Mouse (Mus musculus): ENCODE measurements at regions not wholly inside any gene's neighbourhood (a gene's known extent, or its start where the extent isn't known, plus 50 kb on each side); places are given as distances from the start of the nearest gene placed in this dataset.

GRCm38 (mm10) chr1:35393550-35394118, 543.9 kb downstream of the Plekhb2 start:
- no peak for TF ChIP-seq CTCF (IDR thresholded peaks at IDR 0.05; ENCODE audit: insufficient read depth, low read depth, low read length)
- no peak for TF ChIP-seq POLR2A (IDR thresholded peaks at IDR 0.05; ENCODE audit: insufficient read depth, low read depth, low read length)

Data from olfactory bulb, adult 2 months (tissue).